Mouse (Mus musculus) heart, postnatal 0 days (tissue): ENCODE data around the gene Gpx3. TPM values are rescaled to one million over a fixed set of nuclear protein-coding genes. Genes with fewer than 3 reads are reported as not detected.

Experiments
- ATAC-seq: fragments of 200-750 bp; cut with Nextera tagmentation; 2 replicates; pipeline ENCODE4 v1.8.0; 2017; ENCODE audit warnings: low read depth, moderate number of reproducible peaks, moderate library complexity; ENCODE audit not compliant: insufficient read depth
- DNase-seq: peaks from one replicate; pipeline ENCODE4 v3.0.0-alpha.2; 2016; ENCODE audit warnings: low spot score
- H3K27ac ChIP-seq: fragments of 300-500 bp; sonication (generic); 2 replicates; pipeline ENCODE4 v1.5.1; 2014; ENCODE audit warnings: low read depth, mild to moderate bottlenecking
- H3K27me3 ChIP-seq: fragments of 300-500 bp; sonication (generic); 2 replicates; pipeline ENCODE4 v1.6.1; 2014; ENCODE audit warnings: low read length, mixed read lengths; ENCODE audit not compliant: control insufficient read depth, insufficient read depth
- H3K36me3 ChIP-seq: fragments of 300-500 bp; sonication (generic); replicated peaks from 2 replicates; pipeline ENCODE4 v1.6.1; 2014; ENCODE audit warnings: low read length, mixed read lengths; ENCODE audit not compliant: control insufficient read depth, insufficient read depth
- H3K4me1 ChIP-seq: fragments of 300-500 bp; sonication (generic); 2 replicates; pipeline ENCODE4 v1.6.1; 2014; ENCODE audit warnings: antibody characterized with exemption; ENCODE audit not compliant: control insufficient read depth, insufficient read depth
- H3K4me2 ChIP-seq: fragments of 300-500 bp; sonication (generic); 2 replicates; pipeline ENCODE4 v1.6.1; 2014; ENCODE audit warnings: low read depth, mild to moderate bottlenecking, low read length, moderate library complexity
- H3K4me3 ChIP-seq: fragments of 300-500 bp; sonication (generic); 2 replicates; pipeline ENCODE4 v1.5.1; 2014; ENCODE audit warnings: low read depth, low read length
- H3K9ac ChIP-seq: fragments of 300-500 bp; sonication (generic); replicated peaks from 2 replicates; pipeline ENCODE4 v1.6.1; 2014; ENCODE audit warnings: low read depth, low read length, mixed read lengths
- H3K9me3 ChIP-seq: fragments of 300-500 bp; sonication (generic); replicated peaks from 2 replicates; pipeline ENCODE4 v1.6.1; 2016; ENCODE audit warnings: low read length; ENCODE audit not compliant: control insufficient read depth
- CTCF ChIP-seq: IDR thresholded peaks from 2 replicates; pipeline ENCODE4 v1.5.1; 2016; ENCODE audit warnings: antibody characterized with exemption, control low read depth, low read depth
- EP300 ChIP-seq: IDR thresholded peaks from 2 replicates; pipeline ENCODE4 v1.6.1; 2016; ENCODE audit warnings: antibody characterized with exemption, low read depth
- WGBS: fragments of 180-500 bp; shearing (Covaris S2); extraction: QIAGEN DNeasy Blood & Tissue Kit; methylation state at CpG from one replicate; pipeline ENCODE4 v1.1.7; 2014; 5-methylcytosine and 5-hydroxymethylcytosine counted together
- polyA plus RNA-seq: library from polyadenylated mRNA; unstranded; fragments of >200 nt; fragmentation: Nextera tagmentation; extraction: Ambion mirVana; gene quantifications from 2 replicates; pipeline ENCODE4 v1.2.1, GENCODE M21; 2015
- total RNA-seq: library from RNA; depleted of rRNA; stranded (reverse); fragments of >200 nt; gene quantifications from 2 replicates; pipeline ENCODE4 v1.2.3, GENCODE M21; 2014; ENCODE audit warnings: low replicate concordance

The Gpx3 gene
- total and polyA plus RNA-seq, 2 experiments from 2014 or later: 114 to 788 TPM

GRCm38 (mm10) chr11:54861471-54862420 is 40.5 kb upstream of the Gpx3 start:
- H3K36me3 ChIP-seq: no peaks in the 10 kb centered on the region
- WGBS: 90% methylated on average over 5 of the region's 5 CpGs
- no peak overlapping the region for H3K4me3 ChIP-seq
- no peaks in the 10 kb centered on the region for H3K9me3 ChIP-seq
- H3K27ac ChIP-seq: peak overlapping the region; percentile 80; the same call in 1 of the 2 replicates
- H3K4me2 ChIP-seq: peak overlapping the region; percentile 73
- TF ChIP-seq CTCF: no peak
- DNase-seq (no peak), ATAC-seq (no peak)
- H3K9ac ChIP-seq: no peak overlapping the region
- no peaks in the 10 kb centered on the region for H3K27me3 ChIP-seq
- H3K4me1 ChIP-seq: 0 out of 2 replicates have a peak, but pooled peaks cover 10% of the 10 kb centered on the region

DNA sequence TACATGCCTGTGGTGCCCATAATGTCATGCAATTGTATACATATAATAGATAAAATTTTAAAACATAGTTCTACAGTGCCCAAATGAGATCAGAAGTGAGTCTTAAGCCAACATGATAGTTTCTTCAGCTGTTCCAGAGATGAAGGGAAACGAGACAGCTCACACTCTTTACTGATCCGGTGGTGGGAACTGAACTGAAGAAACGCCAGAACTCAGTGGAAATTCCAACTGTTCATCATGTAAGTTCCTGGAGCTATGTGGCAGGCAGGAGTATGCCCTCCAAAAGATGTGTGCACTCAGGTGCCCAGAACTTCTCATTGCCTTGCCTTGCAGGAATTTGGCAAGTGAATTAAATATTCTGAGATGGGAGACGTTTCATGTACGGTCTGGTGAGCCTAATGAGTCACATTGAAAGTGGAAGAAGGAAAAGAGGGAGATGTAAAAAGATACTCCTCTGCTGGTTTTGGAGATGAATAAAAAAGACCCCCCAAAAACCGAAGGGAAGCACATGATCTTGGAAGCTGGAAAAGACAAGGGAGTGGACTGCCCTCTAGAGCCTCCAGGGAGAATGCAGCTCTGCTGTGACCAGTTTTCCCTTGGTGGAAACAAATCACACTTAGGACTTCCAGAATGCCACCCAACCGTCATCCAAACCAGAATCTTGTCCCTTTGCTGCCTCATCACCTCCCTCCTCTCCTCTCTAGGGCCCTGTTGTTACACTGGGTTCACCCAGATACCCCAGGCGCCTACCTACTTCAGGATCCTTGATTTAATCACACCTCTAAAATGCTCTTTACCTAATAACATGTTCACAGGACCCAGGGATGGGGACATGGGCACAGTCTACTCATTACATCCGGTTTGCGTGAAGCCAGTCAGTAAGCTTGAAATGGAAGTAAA is 39.4 kb upstream of the Gpx3 start:
- Histone ChIP-seq H3K4me3 (no peak overlapping the region), H3K27me3 (no peaks in the 10 kb centered on the region), H3K9ac (no peak overlapping the region), H3K4me1 (0 out of 2 replicates have a peak, but pooled peaks cover 13% of the 10 kb centered on the region), H3K4me2 (no peak overlapping the region), H3K36me3 (no peaks in the 10 kb centered on the region), H3K9me3 (no peaks in the 10 kb centered on the region), H3K27ac (no peak overlapping the region)
- TF ChIP-seq EP300 (no peak), CTCF (peak; percentile 71)
- ATAC-seq: no peak
- peak; percentile 47 for DNase-seq
- 40% methylated on average over 10 of the region's 10 CpGs for WGBS

DNA sequence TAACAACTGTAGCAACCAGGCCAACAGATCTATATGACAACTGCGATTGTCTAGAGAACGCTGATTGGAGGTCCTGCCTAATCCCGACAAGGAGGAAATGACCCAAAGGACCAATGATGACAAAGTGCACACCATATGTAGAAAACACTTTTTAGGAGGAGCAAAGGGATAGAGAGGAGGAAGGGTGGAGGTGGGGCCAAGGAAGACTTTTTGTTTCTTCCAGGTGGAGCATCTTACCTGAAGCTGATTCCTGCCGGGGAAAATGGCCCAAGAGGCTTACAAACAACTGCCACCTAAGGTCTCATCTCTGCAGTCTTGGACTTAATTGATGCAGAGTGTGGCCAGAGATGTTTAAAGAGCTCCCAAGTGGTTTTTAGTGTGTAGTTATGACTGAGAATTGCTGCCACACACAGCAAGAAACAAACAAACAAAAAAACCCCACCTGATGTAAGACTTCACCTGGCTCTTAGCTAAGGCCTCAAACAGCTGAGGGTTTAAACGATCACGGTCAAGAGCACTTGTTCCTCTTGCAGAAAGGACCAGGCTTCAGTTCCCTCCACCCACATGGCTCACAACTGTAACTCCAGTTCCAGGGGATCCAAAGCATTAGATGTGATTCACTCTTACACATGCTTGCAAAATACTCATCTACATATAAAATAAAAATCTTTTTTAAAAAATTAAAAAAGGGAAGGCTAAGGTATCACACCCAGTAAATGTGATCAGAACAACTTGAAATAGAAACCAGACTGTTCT is 36.7 kb upstream of the Gpx3 start:
- 0 out of 2 replicates have a peak, but pooled peaks cover 7% of the 10 kb centered on the region for H3K4me1 ChIP-seq
- ATAC-seq (no peak), DNase-seq (no peak)
- TF ChIP-seq EP300: no peak
- TF ChIP-seq CTCF: no peak
- peak overlapping the region; percentile 86; the same call in 1 of the 2 replicates for H3K9ac ChIP-seq
- H3K4me3 ChIP-seq: peak overlapping the region; percentile 72
- peak overlapping the region; percentile 76 for H3K4me2 ChIP-seq
- H3K27me3 ChIP-seq: no peaks in the 10 kb centered on the region
- H3K9me3 ChIP-seq: no peaks in the 10 kb centered on the region
- H3K36me3 ChIP-seq: peaks cover 7% of the 10 kb centered on the region
- 67% methylated on average over 6 of the region's 6 CpGs for WGBS
- H3K27ac ChIP-seq: peak overlapping the region; percentile 89

- peak within 1 kb of the TSS; percentile 86 for H3K9ac ChIP-seq
- WGBS: under 1% methylated on average over 100 of the region's 107 CpGs
- 0 out of 2 replicates have a peak, but pooled peaks cover 7% of the 10 kb centered on the region for H3K4me1 ChIP-seq
- TF ChIP-seq CTCF (0 out of 2 replicates have a peak, but pooled peaks have one; percentile 10), EP300 (no peak)
- ATAC-seq: peak; percentile 85
- DNase-seq: peak; percentile 89
- H3K27me3 ChIP-seq: no peaks in the 10 kb centered on the region
- peak within 1 kb of the TSS; percentile 89 for H3K27ac ChIP-seq
- peaks cover 15% of the 10 kb centered on the region for H3K36me3 ChIP-seq
- H3K4me3 ChIP-seq: peak within 1 kb of the TSS; percentile 72
- peak within 1 kb of the TSS; percentile 76 for H3K4me2 ChIP-seq
- H3K9me3 ChIP-seq: no peaks in the 10 kb centered on the region
Measured at GRCm38 (mm10) chr11:54866119-54867048, 35.9 kb upstream of the Gpx3 start, which contains the start of gene Hint1. Gene Hint1 (plus strand): TSS chr11:54866383.
